Mouse (Mus musculus): ENCODE results near the gene Nup214. TPM values are rescaled to one million over a fixed set of nuclear protein-coding genes. Genes with fewer than 3 reads are reported as not detected.
A peak's percentile ranks its signal among the peaks of the same experiment; 100 is the strongest.

Nup214 gene
- polyA plus RNA-seq, 1 experiment from 2014 or later, result 61.3 TPM

- Histone ChIP-seq H3K27me3 (replicated peaks) (peaks cover 9% of the 10 kb centered on the region; the same call in 1 of the 2 replicates), H3K4me3 (peak within 1 kb of the TSS; percentile 72), H3K36me3 (no peaks in the 10 kb centered on the region), H3K4me2 (peak within 1 kb of the TSS; percentile 84), H3K9ac (peak within 1 kb of the TSS; percentile 86), H3K27ac (replicated peaks) (0 out of 2 replicates have a peak within 1 kb of the TSS, but pooled peaks have one; percentile 16), H3K4me1 (peaks cover 50% of the 10 kb centered on the region), H3K9me3 (no peaks in the 10 kb centered on the region)
- peak; percentile 17; the same call in 1 of the 2 replicates for ATAC-seq (ENCODE audit: extremely low read depth, insufficient number of reproducible peaks, low FRiP score, low TSS enrichment)
- WGBS, result under 1% methylated on average over 65 of the region's 66 CpGs
Measured at GRCm38 (mm10) chr2:31950058-31950871, 24.0 kb upstream of the Nup214 start, which contains the start of gene Aif1l. Aif1l (plus strand) TSS chr2:31950139.

- peak overlapping the region; percentile 84 for H3K4me2 ChIP-seq
- no peak overlapping the region for H3K27ac ChIP-seq (replicated peaks)
- H3K4me1 ChIP-seq, result peaks cover 50% of the 10 kb centered on the region
- no peaks in the 10 kb centered on the region for H3K9me3 ChIP-seq
- peak overlapping the region; percentile 72 for H3K4me3 ChIP-seq
- WGBS, result 22% methylated on average over 9 of the region's 9 CpGs
- H3K36me3 ChIP-seq, result no peaks in the 10 kb centered on the region
- peaks cover 9% of the 10 kb centered on the region; the same call in 1 of the 2 replicates for H3K27me3 ChIP-seq (replicated peaks)
- H3K9ac ChIP-seq, result peak overlapping the region; percentile 86
- ATAC-seq (ENCODE audit: extremely low read depth, insufficient number of reproducible peaks, low FRiP score, low TSS enrichment), result no peak
Measured at GRCm38 (mm10) chr2:31950966-31951365, 23.3 kb upstream of the Nup214 start.

- no peak for ATAC-seq (ENCODE audit: extremely low read depth, insufficient number of reproducible peaks, low FRiP score, low TSS enrichment)
- Histone ChIP-seq H3K4me3 (no peak overlapping the region), H3K4me1 (peaks cover 50% of the 10 kb centered on the region), H3K4me2 (0 out of 2 replicates have a peak overlapping the region, but pooled peaks have one; percentile 84), H3K9me3 (no peaks in the 10 kb centered on the region), H3K9ac (no peak overlapping the region), H3K36me3 (peaks cover under 1% of the 10 kb centered on the region; the same call in 1 of the 2 replicates), H3K27me3 (replicated peaks) (peaks cover 9% of the 10 kb centered on the region; the same call in 1 of the 2 replicates), H3K27ac (replicated peaks) (peak overlapping the region; percentile 85; the same call in 1 of the 2 replicates)
- WGBS, result 77% methylated on average over 10 of the region's 10 CpGs
Measured at GRCm38 (mm10) chr2:31952236-31952635, 22.0 kb upstream of the Nup214 start.

GRCm38 (mm10) chr2:31952725-31953124 is 21.5 kb upstream of the Nup214 start:
- H3K4me2 ChIP-seq, result peak overlapping the region; percentile 84; the same call in 1 of the 2 replicates
- peak overlapping the region; percentile 85 for H3K27ac ChIP-seq (replicated peaks)
- ATAC-seq (ENCODE audit: extremely low read depth, insufficient number of reproducible peaks, low FRiP score, low TSS enrichment), result no peak
- H3K36me3 ChIP-seq, result peaks cover 5% of the 10 kb centered on the region; the same call in 1 of the 2 replicates
- no peaks in the 10 kb centered on the region for H3K9me3 ChIP-seq
- peaks cover 50% of the 10 kb centered on the region for H3K4me1 ChIP-seq
- H3K27me3 ChIP-seq (replicated peaks), result peaks cover 9% of the 10 kb centered on the region; the same call in 1 of the 2 replicates
- 69% methylated on average over 3 of the region's 3 CpGs for WGBS
- no peak overlapping the region for H3K4me3 ChIP-seq
- H3K9ac ChIP-seq, result peak overlapping the region; percentile 37; the same call in 1 of the 2 replicates

- H3K27ac ChIP-seq (replicated peaks), result peak overlapping the region; percentile 85
- peaks cover 6% of the 10 kb centered on the region; the same call in 1 of the 2 replicates for H3K36me3 ChIP-seq
- H3K4me2 ChIP-seq, result peak overlapping the region; percentile 1
Measured at GRCm38 (mm10) chr2:31953687-31954086, 20.5 kb upstream of the Nup214 start.

GRCm38 (mm10) chr2:31954779-31955181 is 19.5 kb upstream of the Nup214 start:
- 52% methylated on average over 9 of the region's 9 CpGs for WGBS
- peak overlapping the region; percentile 7 for H3K9ac ChIP-seq

More at GRCm38 (mm10) chr2:31953687-31954086, 20.5 kb upstream of the Nup214 start:
- no peaks in the 10 kb centered on the region for H3K9me3 ChIP-seq
- H3K27me3 ChIP-seq (replicated peaks), result peaks cover 9% of the 10 kb centered on the region; the same call in 1 of the 2 replicates
- WGBS, result 29% methylated on average over 8 of the region's 8 CpGs
- H3K9ac ChIP-seq, result peak overlapping the region; percentile 56; the same call in 1 of the 2 replicates
- ATAC-seq (ENCODE audit: extremely low read depth, insufficient number of reproducible peaks, low FRiP score, low TSS enrichment), result 0 out of 2 replicates have a peak, but pooled peaks have one; percentile 33
- H3K4me3 ChIP-seq, result no peak overlapping the region
- peaks cover 50% of the 10 kb centered on the region for H3K4me1 ChIP-seq

DNA sequence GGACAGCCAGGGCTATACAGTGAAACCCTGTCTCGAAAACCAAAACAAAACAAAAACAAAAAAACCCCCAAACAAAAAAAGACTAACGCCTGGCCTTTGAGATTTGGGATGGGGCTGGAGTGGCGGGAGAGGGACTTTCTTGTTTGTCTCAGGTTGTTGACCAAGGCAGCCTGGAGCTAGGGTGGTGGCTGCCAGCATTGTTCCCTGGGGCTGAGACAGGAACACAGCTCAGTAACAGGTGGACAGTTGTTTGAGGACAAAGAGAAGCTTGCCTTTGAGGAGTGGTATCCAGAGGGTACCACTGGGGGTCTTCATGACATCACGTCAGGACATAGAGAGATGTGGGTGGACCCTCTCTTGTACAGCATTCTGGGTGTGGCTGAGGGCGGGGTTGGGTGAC is 18.6 kb upstream of the Nup214 start:
- WGBS, result 86% methylated on average over 5 of the region's 5 CpGs
- no peak overlapping the region for H3K9ac ChIP-seq
- H3K4me1 ChIP-seq, result peaks cover 45% of the 10 kb centered on the region

More at GRCm38 (mm10) chr2:31954779-31955181, 19.5 kb upstream of the Nup214 start:
- Histone ChIP-seq H3K36me3 (peaks cover 11% of the 10 kb centered on the region; the same call in 1 of the 2 replicates), H3K9me3 (no peaks in the 10 kb centered on the region), H3K27ac (replicated peaks) (peak overlapping the region; percentile 85), H3K4me1 (peaks cover 47% of the 10 kb centered on the region), H3K4me3 (no peak overlapping the region), H3K4me2 (peak overlapping the region; percentile 7), H3K27me3 (replicated peaks) (no peaks in the 10 kb centered on the region; the same call in 1 of the 2 replicates)
- ATAC-seq (ENCODE audit: extremely low read depth, insufficient number of reproducible peaks, low FRiP score, low TSS enrichment), result no peak

GRCm38 (mm10) chr2:31957211-31957610 is 17.0 kb upstream of the Nup214 start:
- ATAC-seq (ENCODE audit: extremely low read depth, insufficient number of reproducible peaks, low FRiP score, low TSS enrichment), result no peak
- 86% methylated on average over 10 of the region's 10 CpGs for WGBS
- Histone ChIP-seq H3K27me3 (replicated peaks) (no peaks in the 10 kb centered on the region), H3K4me2 (no peak overlapping the region), H3K27ac (replicated peaks) (no peak overlapping the region), H3K4me3 (no peak overlapping the region), H3K4me1 (peaks cover 32% of the 10 kb centered on the region), H3K36me3 (peaks cover 11% of the 10 kb centered on the region; the same call in 1 of the 2 replicates), H3K9me3 (no peaks in the 10 kb centered on the region), H3K9ac (0 out of 2 replicates have a peak overlapping the region, but pooled peaks have one; percentile 7)

More for the DNA sequence above, 18.6 kb upstream of the Nup214 start:
- no peaks in the 10 kb centered on the region for H3K9me3 ChIP-seq
- H3K36me3 ChIP-seq, result peaks cover 11% of the 10 kb centered on the region; the same call in 1 of the 2 replicates
- H3K27ac ChIP-seq (replicated peaks), result no peak overlapping the region
- no peak overlapping the region for H3K4me3 ChIP-seq
- H3K4me2 ChIP-seq, result no peak overlapping the region
- ATAC-seq (ENCODE audit: extremely low read depth, insufficient number of reproducible peaks, low FRiP score, low TSS enrichment), result no peak
- no peaks in the 10 kb centered on the region for H3K27me3 ChIP-seq (replicated peaks)

GRCm38 (mm10) chr2:31960986-31961385 is 13.2 kb upstream of the Nup214 start:
- ATAC-seq (ENCODE audit: extremely low read depth, insufficient number of reproducible peaks, low FRiP score, low TSS enrichment), result no peak
- Histone ChIP-seq H3K4me2 (no peak overlapping the region), H3K9ac (no peak overlapping the region), H3K9me3 (no peaks in the 10 kb centered on the region), H3K4me3 (no peak overlapping the region), H3K27me3 (replicated peaks) (no peaks in the 10 kb centered on the region), H3K4me1 (peaks cover 15% of the 10 kb centered on the region), H3K27ac (replicated peaks) (no peak overlapping the region), H3K36me3 (peaks cover 22% of the 10 kb centered on the region; the same call in 1 of the 2 replicates)
- 88% methylated on average over 8 of the region's 8 CpGs for WGBS

- H3K4me2 ChIP-seq, result no peak overlapping the region
- H3K27me3 ChIP-seq (replicated peaks), result no peaks in the 10 kb centered on the region
- H3K9ac ChIP-seq, result no peak overlapping the region
- 61% methylated on average over 4 of the region's 4 CpGs for WGBS
- H3K27ac ChIP-seq (replicated peaks), result peak overlapping the region; percentile 46
- H3K9me3 ChIP-seq, result no peaks in the 10 kb centered on the region
- no peak for ATAC-seq (ENCODE audit: extremely low read depth, insufficient number of reproducible peaks, low FRiP score, low TSS enrichment)
- no peak overlapping the region for H3K4me3 ChIP-seq
- H3K4me1 ChIP-seq, result peaks cover 15% of the 10 kb centered on the region
- peaks cover 22% of the 10 kb centered on the region; the same call in 1 of the 2 replicates for H3K36me3 ChIP-seq
Measured at GRCm38 (mm10) chr2:31961791-31962222, 12.4 kb upstream of the Nup214 start.
